Mouse (Mus musculus) heart, postnatal 4 days (tissue): ENCODE results near the gene Olfr1112. TPM values are rescaled to one million over a fixed set of nuclear protein-coding genes. Genes with fewer than 3 reads are reported as not detected.
"Not testable (repeated sequence)": the region's sequence is repeated elsewhere in the genome, so short reads cannot be mapped to it uniquely, and the experiment has no call there.

ENCODE experiments used
- DNase-seq: peaks from one replicate; pipeline ENCODE4 v3.0.0; 2021
- total RNA-seq, 2 experiments: library from RNA; stranded (reverse); gene quantifications; 2 replicates each; pipeline ENCODE4 v1.2.3; 2021

The Olfr1112 gene
- total RNA-seq, result not detected

DNA sequence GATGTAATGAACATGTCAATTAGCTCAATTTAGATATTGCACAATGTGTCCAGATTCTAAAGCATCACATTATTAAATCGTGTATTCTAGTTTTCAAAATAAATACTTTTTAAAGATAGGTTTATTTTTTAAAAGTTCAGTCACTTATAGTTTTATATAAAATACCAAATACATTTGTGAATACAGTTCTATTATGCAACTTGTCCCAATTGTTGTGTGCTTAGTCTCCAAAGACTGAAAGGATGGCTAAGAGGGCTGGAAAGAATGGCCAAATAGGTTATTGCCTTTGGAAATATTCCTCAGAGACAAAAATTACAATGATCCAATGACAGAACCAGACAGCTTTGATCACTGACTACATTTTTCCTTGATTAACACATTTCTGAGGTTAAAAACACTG is at the start of gene Olfr1112:
Olfr1112 (plus strand) TSS at position 301 of the 400 bp plus-strand sequence.
- no peak for DNase-seq

DNA sequence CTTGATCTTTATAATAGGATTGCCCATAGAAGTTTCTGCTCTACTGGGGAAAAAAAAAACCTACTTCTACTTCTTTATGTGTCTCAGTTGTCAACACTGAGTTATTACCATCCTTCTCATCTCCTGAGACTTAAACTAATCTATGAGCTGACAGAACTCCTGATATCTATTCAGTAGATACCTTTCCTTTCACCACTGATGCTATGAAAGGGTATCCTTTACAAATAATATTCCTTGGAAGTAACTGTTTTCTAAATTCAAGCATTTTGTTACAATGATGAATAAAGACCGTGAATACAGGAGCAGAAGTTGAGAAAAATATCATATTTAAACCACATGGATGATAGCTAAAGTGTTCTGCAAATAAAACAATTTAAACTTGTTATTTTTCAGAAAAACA is 47.4 kb upstream of the Olfr1112 start, which contains the start of gene Olfr1110:
Olfr1110 (minus strand) TSS at position 101 of the 400 bp plus-strand sequence.
- no peak for DNase-seq

DNA sequence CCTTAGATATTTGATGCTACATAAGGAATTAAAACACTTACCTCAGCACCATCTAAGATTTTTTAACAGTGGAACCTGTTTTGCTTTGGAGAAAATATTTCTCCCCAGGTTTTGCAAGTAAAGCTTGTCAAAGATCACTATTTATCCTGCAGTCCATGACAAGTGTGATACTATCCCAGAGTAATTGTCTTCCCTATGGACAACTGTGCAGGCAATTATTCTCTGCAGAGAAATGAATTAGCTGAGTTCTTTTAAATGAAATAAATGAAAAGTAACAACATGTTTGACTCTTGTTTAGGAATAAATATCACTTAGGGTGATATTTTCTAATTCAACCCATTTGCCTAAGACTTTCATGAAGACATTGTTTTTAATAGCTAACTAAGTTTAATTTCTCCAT is 35.1 kb upstream of the Olfr1112 start, which contains the start of gene Olfr1111:
Olfr1111 (minus strand) TSS at position 101 of the 400 bp plus-strand sequence.
- no peak for DNase-seq

DNA sequence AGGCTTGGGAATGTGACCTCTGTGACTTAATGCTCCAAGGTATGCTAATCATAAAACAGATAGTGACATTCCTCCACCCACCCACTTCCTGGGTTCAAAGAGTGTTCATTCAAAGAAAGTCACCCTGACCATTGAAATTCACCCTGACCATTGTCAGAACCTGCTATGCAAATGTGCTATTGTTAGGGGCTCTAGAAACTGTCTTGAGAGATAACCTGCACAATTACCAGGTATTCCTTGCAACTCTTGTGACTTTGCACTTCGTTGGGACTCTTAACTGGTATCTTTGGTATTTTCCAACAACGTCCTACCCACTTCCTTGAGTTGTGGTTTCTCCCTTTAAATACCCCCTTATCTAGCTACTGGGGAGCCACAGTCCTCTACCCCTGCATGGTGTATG is 19.9 kb upstream of the Olfr1112 start:
- not testable (repeated sequence) for DNase-seq

DNA sequence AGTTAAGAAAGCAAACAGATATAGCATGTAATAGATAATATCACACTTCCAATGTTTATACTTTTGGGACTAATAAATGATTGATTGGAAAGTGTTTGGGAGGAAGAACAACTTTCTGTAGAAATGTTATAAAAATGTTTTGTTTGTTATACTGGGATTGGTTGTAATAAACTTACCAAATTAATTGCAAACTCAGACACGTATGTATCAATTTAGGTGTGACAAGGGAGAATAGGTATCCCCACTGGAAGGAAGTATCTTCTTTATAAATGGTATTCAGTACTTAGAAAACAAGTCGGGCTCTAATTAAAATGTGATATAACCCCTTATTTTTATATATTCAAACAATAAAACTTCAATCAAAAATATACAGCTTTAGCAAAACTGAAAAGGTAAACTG is 21.1 kb downstream of the Olfr1112 start, which contains the start of gene Olfr1113:
Olfr1113 (plus strand) TSS at position 301 of the 400 bp plus-strand sequence.
- no peak for DNase-seq

Other genes with a start within 250 kb of the Olfr1112 start
- not detected for gene Olfr1099, start 227.1 kb upstream of the Olfr1112 start, total RNA-seq
- gene Olfr1100, start 207.8 kb upstream of the Olfr1112 start, total RNA-seq, result not detected
- gene Olfr1101, start 196.6 kb upstream of the Olfr1112 start, total RNA-seq, result not detected
- gene Olfr1102, start 189.4 kb upstream of the Olfr1112 start, total RNA-seq, result not detected
- not detected for gene Olfr1104, start 160.7 kb upstream of the Olfr1112 start, total RNA-seq
- gene Olfr1105, start 151.3 kb upstream of the Olfr1112 start, total RNA-seq, result not detected
- gene Olfr1106, start 135.5 kb upstream of the Olfr1112 start, total RNA-seq, result not detected
- not detected for gene Olfr1107, start 112.0 kb upstream of the Olfr1112 start, total RNA-seq
- gene Olfr1109, start 91.8 kb upstream of the Olfr1112 start, total RNA-seq, result not detected
- gene Olfr259, start 73.2 kb upstream of the Olfr1112 start, total RNA-seq, result not detected
- not detected for gene Olfr1110, start 47.5 kb upstream of the Olfr1112 start, total RNA-seq
- not detected for gene Olfr1111, start 35.2 kb upstream of the Olfr1112 start, total RNA-seq
- not detected for gene Olfr1113, start 21.2 kb downstream of the Olfr1112 start, total RNA-seq
- gene Olfr1115, start 60.2 kb downstream of the Olfr1112 start, total RNA-seq, result not detected
- not detected for gene Olfr1116, start 79.7 kb downstream of the Olfr1112 start, total RNA-seq
- gene Olfr1118, start 119.8 kb downstream of the Olfr1112 start, total RNA-seq, result not detected
- gene Olfr1120, start 167.0 kb downstream of the Olfr1112 start, total RNA-seq, result not detected
- not detected for gene Olfr1121, start 182.1 kb downstream of the Olfr1112 start, total RNA-seq
- gene Olfr1122, start 198.1 kb downstream of the Olfr1112 start, total RNA-seq, result under 1 TPM in 1 of 2 experiments, not detected in 1; 0.05 TPM
- gene Olfr1123, start 228.8 kb downstream of the Olfr1112 start, total RNA-seq, result not detected
- gene Olfr1124, start 242.5 kb downstream of the Olfr1112 start, total RNA-seq, result not detected